Mouse (Mus musculus) NIH3T3 (cell line): ENCODE measurements around the gene Lipa.
A peak's percentile ranks its signal among the peaks of the same experiment; 100 is the strongest.

Experiments
- DNase-seq: peaks from one replicate; pipeline ENCODE4 v3.0.0-alpha.2; 2012; ENCODE audit warnings: low read depth

The Lipa gene

DNA sequence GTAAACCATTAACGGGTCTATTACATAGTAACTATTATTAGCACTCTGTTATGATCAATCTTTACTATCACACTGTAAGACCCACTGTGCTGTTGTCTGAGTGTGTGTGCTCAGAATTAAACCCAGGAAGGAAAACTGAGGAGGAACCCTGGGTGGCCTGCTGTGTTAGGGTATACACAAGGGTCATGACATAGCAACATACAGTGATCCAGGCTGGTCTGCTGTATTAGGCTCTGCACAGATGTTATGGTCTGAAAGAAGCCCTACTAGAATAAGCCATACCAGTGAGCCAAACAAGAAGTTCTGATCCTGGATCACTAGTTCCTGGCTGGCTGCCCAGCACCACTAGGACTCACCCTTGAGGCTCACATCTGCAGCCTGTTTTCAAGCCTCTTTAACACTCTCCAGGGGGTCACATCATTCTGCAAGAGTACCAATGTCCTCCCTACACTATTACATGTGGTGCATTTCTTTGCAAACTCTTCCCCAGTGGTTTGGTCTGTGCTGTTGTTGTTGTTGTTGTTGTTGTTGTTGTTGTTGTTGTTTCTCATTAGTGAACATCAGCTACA, 65.7 kb downstream of the Lipa start:
- DNase-seq, result peak; percentile 73

GRCm38 (mm10) chr19:34450784-34451370, 76.4 kb downstream of the Lipa start:
- DNase-seq, result peak; percentile 72

DNA sequence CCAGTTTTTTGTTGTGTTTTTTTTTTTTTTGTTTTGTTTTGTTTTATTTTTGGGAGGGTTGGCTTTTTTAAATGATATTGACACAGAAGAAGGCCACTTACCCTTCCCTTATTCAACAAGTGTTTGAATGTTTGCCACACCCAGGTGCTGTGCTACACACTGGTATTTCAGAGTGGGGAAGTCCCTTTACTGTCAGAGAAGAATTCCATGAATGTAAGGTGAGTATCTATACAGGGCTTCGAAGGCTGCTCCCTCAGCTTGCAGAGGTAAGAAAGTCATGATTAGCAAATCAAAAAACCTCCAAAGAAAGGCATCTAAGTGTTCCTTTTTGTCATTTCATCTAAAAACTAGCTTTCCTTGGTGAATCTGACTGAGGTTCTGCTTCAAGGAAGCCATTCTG, 78.4 kb downstream of the Lipa start:
- no peak for DNase-seq

DNA sequence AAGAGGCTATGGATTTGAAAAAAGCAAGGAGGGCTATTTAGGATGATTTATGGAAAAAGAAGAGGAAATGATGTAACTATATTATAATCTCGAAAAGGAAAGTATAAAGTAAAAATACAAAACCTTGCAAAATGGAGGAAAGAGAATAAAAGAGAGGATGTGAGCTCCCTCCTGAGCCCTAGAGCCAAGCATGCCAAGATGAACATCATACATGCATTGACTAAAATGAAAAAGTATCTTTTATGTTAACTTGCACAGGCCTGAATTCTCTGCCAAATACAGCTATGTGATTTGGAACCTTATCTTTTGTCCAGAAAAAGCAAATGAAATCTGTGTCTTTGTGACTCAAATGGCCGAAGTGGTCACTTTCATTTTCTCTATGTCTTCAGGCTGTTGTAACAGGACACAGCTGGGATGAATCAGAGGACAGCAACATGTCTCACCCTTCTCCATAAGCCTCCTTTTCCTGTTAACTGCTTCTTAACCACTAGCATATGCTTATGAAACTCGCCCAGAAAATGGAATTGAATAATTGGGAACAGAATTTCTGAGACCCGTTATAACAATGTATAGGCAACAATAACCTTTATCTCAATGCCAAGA, 81.8 kb downstream of the Lipa start:
- DNase-seq, result peak; percentile 76

DNA sequence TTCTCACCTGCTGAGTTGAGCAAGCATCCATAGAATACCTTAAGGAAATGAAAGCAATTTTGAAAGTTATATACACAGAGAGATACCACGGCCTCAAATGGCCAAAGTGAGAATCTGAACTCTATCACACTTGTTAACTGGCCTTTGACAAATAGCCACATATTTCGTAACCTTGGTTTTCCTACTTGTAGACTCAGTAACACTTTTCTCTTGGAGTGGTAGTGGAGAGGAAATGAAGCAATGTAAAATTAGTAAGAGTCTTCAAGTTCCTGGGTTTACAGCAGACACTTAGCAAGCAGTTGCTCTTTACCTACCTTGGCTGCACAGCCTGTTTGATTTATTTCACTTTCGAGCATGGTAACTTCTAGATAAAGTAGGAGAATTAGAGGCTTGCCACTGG, 82.5 kb downstream of the Lipa start:
- peak; percentile 11 for DNase-seq
